Mouse (Mus musculus): ENCODE measurements around the gene Spdye4b. TPM values are rescaled to one million over a fixed set of nuclear protein-coding genes. Genes with fewer than 3 reads are reported as not detected.

Gene Spdye4b
- polyA plus RNA-seq, 1 experiment from 2014 or later = not detected

DNA sequence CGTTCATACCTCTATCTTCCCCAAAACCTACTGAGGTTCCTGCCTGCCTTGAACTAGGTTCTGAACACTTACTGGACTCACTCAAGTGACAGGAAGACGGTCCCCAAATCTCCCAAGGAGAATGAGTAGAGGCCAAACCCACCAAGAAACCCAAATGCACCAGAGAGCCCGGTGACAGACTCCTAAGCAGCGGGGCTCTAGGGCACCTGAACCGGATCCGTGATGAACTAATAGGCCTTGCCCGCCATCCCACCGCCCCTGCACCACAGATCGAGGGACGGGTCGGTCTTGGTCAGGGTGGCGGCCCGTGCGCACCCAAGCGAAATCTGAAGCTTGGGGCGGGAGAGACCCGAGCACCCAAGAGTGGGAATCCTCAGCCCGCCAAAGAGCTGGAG, 72.0 kb downstream of the Spdye4b start:
- peaks cover 29% of the 10 kb centered on the region for H3K36me3 ChIP-seq (ENCODE audit: control insufficient read depth, insufficient read depth, low read length)
- ATAC-seq (ENCODE audit: insufficient number of reproducible peaks, insufficient read depth, low FRiP score, low read depth) = no peak
- H3K4me3 ChIP-seq (ENCODE audit: control insufficient read depth in 1 of 2, insufficient read depth in 1 of 2, low read depth in 1 of 2, low read length in 2 of 2) = peak overlapping the region in 1 of 2 experiments; percentile 46; a peak in 2 of 4 replicates
- H3K4me1 ChIP-seq (ENCODE audit: control insufficient read depth in 2 of 2, insufficient read depth in 2 of 2, low read length in 2 of 2) = peaks cover 2 to 21% of the 10 kb centered on the region in 2 experiments; a peak in 3 of 4 replicates
- H3K27ac ChIP-seq (replicated peaks in 1 of 2; ENCODE audit: control insufficient read depth in 1 of 2, insufficient read depth in 1 of 2, low read depth in 2 of 2, low read length in 2 of 2) = no peak overlapping the region
- peak overlapping the region; percentile 80; the same call in 1 of the 2 replicates for H3K4me2 ChIP-seq (ENCODE audit: low read length)
- no peaks in the 10 kb centered on the region for H3K9me3 ChIP-seq (ENCODE audit: control insufficient read depth, low read length)
- no peak overlapping the region for H3K9ac ChIP-seq (ENCODE audit: low read length)
- WGBS = 18% methylated on average over 18 of the region's 18 CpGs
- peaks cover 72% of the 10 kb centered on the region for H3K27me3 ChIP-seq (ENCODE audit: control insufficient read depth, insufficient read depth, low read length)

DNA sequence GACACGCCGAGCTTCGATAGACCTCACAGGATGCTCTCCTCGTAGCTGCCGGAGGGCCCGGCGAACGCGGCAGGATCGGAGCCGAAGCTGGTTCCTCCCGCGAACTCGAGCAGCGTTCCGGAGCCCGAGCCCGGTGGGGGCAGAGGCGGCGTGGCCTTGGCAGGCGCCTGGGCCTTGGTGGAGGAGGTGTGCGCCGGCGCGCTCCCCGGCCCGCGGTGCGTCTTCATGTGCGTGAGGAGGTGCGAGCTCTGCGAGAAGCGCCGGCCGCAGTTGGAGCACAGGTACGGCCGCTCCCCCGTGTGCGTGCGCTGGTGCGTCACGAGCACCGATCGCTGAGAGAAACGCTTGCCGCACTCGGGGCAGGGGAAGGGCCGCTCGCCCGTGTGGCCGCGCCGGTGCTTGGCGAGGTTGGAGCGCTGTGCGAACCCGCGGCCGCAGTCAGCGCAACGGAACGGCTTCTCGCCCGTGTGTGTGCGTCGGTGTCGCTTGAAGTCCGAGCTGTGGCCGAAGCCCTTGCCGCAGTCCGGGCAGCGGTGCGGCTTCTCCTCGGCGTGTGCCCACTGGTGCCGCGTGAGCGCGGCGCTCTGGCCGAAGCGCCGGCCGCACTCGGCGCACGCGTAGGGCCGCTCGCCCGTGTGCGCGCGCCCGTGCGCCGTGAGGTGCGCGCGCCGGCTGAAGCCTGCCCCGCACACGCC, 72.5 kb downstream of the Spdye4b start:
- H3K27ac ChIP-seq (replicated peaks in 1 of 2; ENCODE audit: control insufficient read depth in 1 of 2, insufficient read depth in 1 of 2, low read depth in 2 of 2, low read length in 2 of 2) = no peak overlapping the region
- peak overlapping the region; percentile 80 for H3K4me2 ChIP-seq (ENCODE audit: low read length)
- H3K9ac ChIP-seq (ENCODE audit: low read length) = peak overlapping the region; percentile 21; the same call in 1 of the 2 replicates
- H3K27me3 ChIP-seq (ENCODE audit: control insufficient read depth, insufficient read depth, low read length) = peaks cover 77% of the 10 kb centered on the region
- H3K36me3 ChIP-seq (ENCODE audit: control insufficient read depth, insufficient read depth, low read length) = peaks cover 23% of the 10 kb centered on the region
- ATAC-seq (ENCODE audit: insufficient number of reproducible peaks, insufficient read depth, low FRiP score, low read depth) = no peak
- no peaks in the 10 kb centered on the region for H3K9me3 ChIP-seq (ENCODE audit: control insufficient read depth, low read length)
- H3K4me3 ChIP-seq (ENCODE audit: control insufficient read depth in 1 of 2, insufficient read depth in 1 of 2, low read depth in 1 of 2, low read length in 2 of 2) = peak overlapping the region; percentile 29 to 46
- H3K4me1 ChIP-seq (ENCODE audit: control insufficient read depth in 2 of 2, insufficient read depth in 2 of 2, low read length in 2 of 2) = peaks cover 2 to 21% of the 10 kb centered on the region in 2 experiments; a peak in 3 of 4 replicates
- WGBS = 3% methylated on average over 103 of the region's 103 CpGs

DNA sequence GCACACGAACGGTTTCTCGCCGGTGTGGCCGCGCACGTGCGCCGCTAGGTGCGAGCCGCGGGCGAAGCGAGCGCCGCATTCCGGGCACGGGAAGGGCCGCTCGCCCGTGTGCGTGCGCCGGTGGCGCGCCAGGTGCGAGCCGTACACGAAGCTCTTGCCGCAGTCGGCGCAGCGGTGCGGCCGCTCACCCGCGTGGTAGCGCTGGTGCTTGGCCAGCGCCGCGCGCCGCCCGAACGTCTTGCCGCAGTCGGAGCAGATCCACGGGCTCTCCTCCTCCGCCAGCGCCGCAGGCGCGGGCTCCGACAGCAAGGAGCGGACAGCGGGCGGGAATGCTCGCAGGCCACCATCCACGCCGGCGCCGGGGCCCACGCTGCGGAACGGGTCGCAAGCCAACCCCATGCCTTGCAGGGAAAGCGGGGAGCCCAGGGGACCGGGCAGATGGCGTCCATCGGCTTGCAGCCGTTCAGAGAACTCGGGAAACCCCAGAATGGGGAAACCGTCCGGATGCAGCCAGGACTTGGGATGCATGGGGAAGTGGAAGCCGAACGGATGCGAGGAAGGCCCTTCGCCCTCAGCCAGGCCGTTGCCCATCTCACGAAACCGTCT, 73.2 kb downstream of the Spdye4b start:
- peaks cover 20% of the 10 kb centered on the region for H3K36me3 ChIP-seq (ENCODE audit: control insufficient read depth, insufficient read depth, low read length)
- WGBS = 5% methylated on average over 80 of the region's 81 CpGs
- ATAC-seq (ENCODE audit: insufficient number of reproducible peaks, insufficient read depth, low FRiP score, low read depth) = no peak

More for the DNA sequence above, 73.2 kb downstream of the Spdye4b start:
- Histone ChIP-seq H3K9ac (ENCODE audit: low read length) (peak overlapping the region; percentile 21; the same call in 1 of the 2 replicates), H3K27me3 (ENCODE audit: control insufficient read depth, insufficient read depth, low read length) (peaks cover 77% of the 10 kb centered on the region), H3K4me1 (ENCODE audit: control insufficient read depth in 2 of 2, insufficient read depth in 2 of 2, low read length in 2 of 2) (peaks cover 2 to 21% of the 10 kb centered on the region in 2 experiments; a peak in 3 of 4 replicates), H3K9me3 (ENCODE audit: control insufficient read depth, low read length) (no peaks in the 10 kb centered on the region), H3K4me2 (ENCODE audit: low read length) (peak overlapping the region; percentile 80), H3K4me3 (ENCODE audit: control insufficient read depth in 1 of 2, insufficient read depth in 1 of 2, low read depth in 1 of 2, low read length in 2 of 2) (peak overlapping the region; percentile 29 to 46), H3K27ac (replicated peaks in 1 of 2; ENCODE audit: control insufficient read depth in 1 of 2, insufficient read depth in 1 of 2, low read depth in 2 of 2, low read length in 2 of 2) (no peak overlapping the region)

Small RNA genes lying within 50 kb of the gene (microRNA-seq; reads per million reads assigned to microRNA genes)
- not detected for gene Gm44405

Other genes starting within 250 kb of the Spdye4b start
- 120 and 124 TPM in 2 replicates for gene Fscn1, start 220.7 kb upstream of the Spdye4b start, polyA plus RNA-seq (2014; fragmentation: Nextera tagmentation; extraction: Ambion mirVana)
- gene Rnf216, start 68.0 kb upstream of the Spdye4b start, polyA plus RNA-seq (2014; fragmentation: Nextera tagmentation; extraction: Ambion mirVana) = 23.2 and 26.5 TPM in 2 replicates
- gene Olfr718-ps1, start 33.4 kb upstream of the Spdye4b start, polyA plus RNA-seq (2014; fragmentation: Nextera tagmentation; extraction: Ambion mirVana) = not detected in 2 replicates
- gene Rbak, start 242 bp upstream of the Spdye4b start, polyA plus RNA-seq (2014; fragmentation: Nextera tagmentation; extraction: Ambion mirVana) = 9.1 and 9.6 TPM in 2 replicates
- not detected in 2 replicates for gene Spdye4a, start 45.9 kb downstream of the Spdye4b start, polyA plus RNA-seq (2014; fragmentation: Nextera tagmentation; extraction: Ambion mirVana)
- gene Zfp12, start 54.1 kb downstream of the Spdye4b start, polyA plus RNA-seq (2014; fragmentation: Nextera tagmentation; extraction: Ambion mirVana) = 9.4 and 9.7 TPM in 2 replicates
- 1.1 and 1.6 TPM in 2 replicates for gene Zfp316, start 89.0 kb downstream of the Spdye4b start, polyA plus RNA-seq (2014; fragmentation: Nextera tagmentation; extraction: Ambion mirVana)
- 0.07 TPM in 1 of 2 replicates, not detected in the other for gene Zfp853, start 112.6 kb downstream of the Spdye4b start, polyA plus RNA-seq (2014; fragmentation: Nextera tagmentation; extraction: Ambion mirVana)
- 17.7 and 18.4 TPM in 2 replicates for gene E130309D02Rik, start 134.3 kb downstream of the Spdye4b start, polyA plus RNA-seq (2014; fragmentation: Nextera tagmentation; extraction: Ambion mirVana)
- 58.7 and 60.1 TPM in 2 replicates for gene Zdhhc4, start 148.2 kb downstream of the Spdye4b start, polyA plus RNA-seq (2014; fragmentation: Nextera tagmentation; extraction: Ambion mirVana)
- gene Grid2ip, start 176.3 kb downstream of the Spdye4b start, polyA plus RNA-seq (2014; fragmentation: Nextera tagmentation; extraction: Ambion mirVana) = 0.09 and 0.18 TPM in 2 replicates
- 228 and 254 TPM in 2 replicates for gene Kdelr2, start 222.8 kb downstream of the Spdye4b start, polyA plus RNA-seq (2014; fragmentation: Nextera tagmentation; extraction: Ambion mirVana)

Data from heart, embryonic 14.5 days (tissue).